Mouse (Mus musculus): ENCODE data around the gene Zfp992. TPM values are rescaled to one million over a fixed set of nuclear protein-coding genes. Genes with fewer than 3 reads are reported as not detected.

The Zfp992 gene
- 2.2 TPM in 2 replicates for polyA plus RNA-seq (2012; rRNA removed)

GRCm38 (mm10) chr4:146448950-146449349 is at the start of gene Zfp992:
Gene Zfp992, plus strand, starts transcription at chr4:146449023.

GRCm38 (mm10) chr4:146501727-146502126 is 52.9 kb downstream of the Zfp992 start, which contains the start of gene Zfp981:
Gene Zfp981, plus strand, starts transcription at chr4:146502027.

Other genes starting within 250 kb of the Zfp992 start
- 0.01 TPM in 2 replicates for gene Zfp981, start 53.0 kb downstream of the Zfp992 start, polyA plus RNA-seq (2012; rRNA removed)
- gene Zfp993, start 161.9 kb downstream of the Zfp992 start, polyA plus RNA-seq (2012; rRNA removed) = 2.1 and 3.8 TPM in 2 replicates

Measured in liver, embryonic 14 days (tissue).